Mouse (Mus musculus) testis, adult 2 months (tissue): Measurements from ENCODE around the gene Cntn5.

ENCODE experiments used
- CTCF ChIP-seq: fragments of 200-500 bp; IDR thresholded peaks from 2 replicates; pipeline ENCODE4 v1.5.1; 2012; ENCODE audit warnings: low read depth, mild to moderate bottlenecking, inconsistent platforms, low read length, moderate library complexity; ENCODE audit not compliant: control insufficient read depth, insufficient read depth, insufficient replicate concordance
- POLR2A ChIP-seq: fragments of 200-500 bp; IDR thresholded peaks from 2 replicates; pipeline ENCODE4 v1.6.1; 2012; ENCODE audit warnings: low read depth, mild to moderate bottlenecking, inconsistent platforms, low read length, moderate library complexity; ENCODE audit not compliant: control insufficient read depth

DNA sequence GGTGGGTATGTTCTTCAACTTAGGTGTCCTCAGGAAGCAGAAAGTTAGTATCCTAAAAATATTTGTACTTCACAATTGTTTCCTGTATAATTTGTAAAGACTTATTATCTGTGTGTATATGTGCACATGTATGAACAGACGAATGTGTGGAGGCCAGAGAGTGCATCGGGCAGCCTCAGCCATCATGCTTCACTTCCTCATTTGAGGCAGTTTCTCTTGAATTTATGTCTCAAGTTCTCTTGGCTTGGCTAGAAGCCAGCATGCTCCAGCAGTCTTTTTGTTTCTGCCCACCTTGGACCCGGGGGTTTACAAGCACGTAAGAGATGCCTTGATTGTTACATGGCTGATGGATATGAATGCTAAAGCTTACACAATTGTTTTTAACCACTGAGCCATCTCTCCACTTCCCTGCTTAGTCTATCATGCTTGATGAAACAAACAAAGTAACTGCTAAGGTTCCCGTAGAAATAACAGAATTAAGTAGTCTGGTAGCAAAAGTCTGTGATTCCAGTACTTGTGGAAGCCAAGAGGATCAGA, 1222.2 kb downstream of the Cntn5 start:
- TF ChIP-seq CTCF (no peak), POLR2A (no peak)
